Mouse (Mus musculus) limb, embryonic 14.5 days (tissue): ENCODE results near the gene Pcsk6. TPM values are rescaled to one million over a fixed set of nuclear protein-coding genes. Genes with fewer than 3 reads are reported as not detected.

Source experiments
- ATAC-seq: fragments of 200-750 bp; cut with Nextera tagmentation; 2 replicates; pipeline ENCODE4 v1.8.0; 2017; ENCODE audit warnings: low read depth, moderate number of reproducible peaks, moderate TSS enrichment; ENCODE audit not compliant: low FRiP score
- DNase-seq: peaks from one replicate; pipeline ENCODE4 v3.0.0-alpha.2; 2015; ENCODE audit warnings: low spot score
- H3K27ac ChIP-seq: fragments of 300-500 bp; sonication (generic); replicated peaks from 2 replicates; pipeline ENCODE4 v1.5.1; 2014; ENCODE audit warnings: low read depth, mild to moderate bottlenecking, low read length, moderate library complexity, mixed read lengths
- H3K27me3 ChIP-seq: fragments of 300-500 bp; sonication (generic); 2 replicates; pipeline ENCODE4 v1.6.1; 2014; ENCODE audit warnings: low read length, mixed read lengths; ENCODE audit not compliant: control insufficient read depth, insufficient read depth
- H3K36me3 ChIP-seq: fragments of 300-500 bp; sonication (generic); 2 replicates; pipeline ENCODE4 v1.6.1; 2014; ENCODE audit warnings: mild to moderate bottlenecking, low read length, moderate library complexity, mixed read lengths; ENCODE audit not compliant: control insufficient read depth, insufficient read depth
- H3K4me1 ChIP-seq: fragments of 300-500 bp; sonication (generic); 2 replicates; pipeline ENCODE4 v1.6.1; 2014; ENCODE audit warnings: antibody characterized with exemption, low read length, mixed read lengths; ENCODE audit not compliant: control insufficient read depth, insufficient read depth
- H3K4me2 ChIP-seq: fragments of 300-500 bp; sonication (generic); replicated peaks from 2 replicates; pipeline ENCODE4 v1.6.1; 2014; ENCODE audit warnings: low read depth, mild to moderate bottlenecking, low read length, moderate library complexity; ENCODE audit not compliant: severe bottlenecking
- H3K4me3 ChIP-seq: fragments of 300-500 bp; sonication (generic); replicated peaks from 2 replicates; pipeline ENCODE4 v1.5.1; 2014; ENCODE audit warnings: low read length
- H3K9ac ChIP-seq: fragments of 300-500 bp; sonication (generic); 2 replicates; pipeline ENCODE4 v1.6.1; 2014; ENCODE audit warnings: mild to moderate bottlenecking, low read depth, low read length, moderate library complexity; ENCODE audit not compliant: severe bottlenecking
- H3K9me3 ChIP-seq: fragments of 300-500 bp; sonication (generic); 2 replicates; pipeline ENCODE4 v1.6.1; 2016; ENCODE audit warnings: low read length; ENCODE audit not compliant: control insufficient read depth
- POLR2A ChIP-seq: fragments of 200-500 bp; IDR thresholded peaks from 2 replicates; pipeline ENCODE4 v1.8.0; 2012; ENCODE audit warnings: inconsistent platforms, mild to moderate bottlenecking, moderate library complexity, borderline replicate concordance; ENCODE audit not compliant: insufficient read depth, insufficient read length; ENCODE audit errors: extremely low read depth
- WGBS: fragments of 180-500 bp; shearing (Covaris S2); extraction: QIAGEN DNeasy Blood & Tissue Kit; methylation state at CpG from one replicate; pipeline ENCODE4 v1.1.7; 2014; 5-methylcytosine and 5-hydroxymethylcytosine counted together
- polyA plus RNA-seq, 2 experiments: library from polyadenylated mRNA; depleted of rRNA in 1 of 2; stranded (reverse) in 1 of 2; unstranded in 1 of 2; fragments of >200 nt; fragmentation: Nextera tagmentation in 1 of 2; extraction: Ambion mirVana in 1 of 2; gene quantifications; 2 replicates each; pipeline versions ENCODE4 v1.2.1 to v1.2.3; 2012 to 2014

Gene Pcsk6
- polyA plus RNA-seq, 2 experiments: 15.2 to 34.1 TPM

DNA sequence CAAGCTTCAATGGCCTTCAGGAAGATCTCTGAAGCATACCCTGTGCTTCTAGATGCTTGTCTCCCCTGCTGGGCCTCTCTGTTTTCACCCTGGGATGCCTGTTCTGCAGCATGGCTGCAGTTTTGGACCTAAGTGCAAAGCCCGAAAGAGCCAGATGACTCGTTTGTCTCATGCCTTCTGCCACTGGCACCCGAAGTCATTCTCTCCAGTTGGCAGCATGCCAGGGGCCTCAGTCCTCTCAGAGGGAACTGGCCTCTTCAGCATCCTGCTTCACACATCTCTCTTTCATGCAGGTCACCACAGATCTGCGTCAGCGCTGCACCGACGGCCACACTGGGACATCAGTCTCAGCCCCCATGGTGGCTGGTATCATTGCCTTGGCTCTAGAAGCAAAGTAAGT, 101.1 kb downstream of the Pcsk6 start:
- no peak for DNase-seq
- no peaks in the 10 kb centered on the region for H3K4me1 ChIP-seq
- no peak for ATAC-seq

DNA sequence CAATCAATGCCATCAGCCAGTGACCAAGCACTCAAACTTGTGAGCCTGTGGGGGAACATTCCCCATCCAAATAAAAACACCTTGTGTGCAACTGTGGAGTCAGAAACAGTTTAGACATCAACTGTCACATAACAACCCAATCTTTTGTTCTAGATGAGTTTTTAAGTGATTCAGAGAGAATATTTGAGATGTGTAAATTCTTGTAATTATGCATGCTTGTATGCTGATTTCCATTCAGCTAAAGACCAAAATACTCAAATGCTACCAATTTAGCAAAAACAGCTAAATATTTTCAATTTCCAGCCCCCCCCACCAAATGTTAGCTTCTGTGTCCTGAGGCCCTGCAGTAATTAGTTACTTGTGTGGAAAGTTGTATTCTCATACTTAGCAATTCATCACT, 102.9 kb downstream of the Pcsk6 start:
- no peak overlapping the region for H3K9ac ChIP-seq
- no peak overlapping the region for H3K4me3 ChIP-seq
- no peak for DNase-seq
- no peaks in the 10 kb centered on the region for H3K4me1 ChIP-seq
- no peak for TF ChIP-seq POLR2A
- no peaks in the 10 kb centered on the region; the same call in 1 of the 2 replicates for H3K9me3 ChIP-seq
- 0 out of 2 replicates have a peak, but pooled peaks cover 4% of the 10 kb centered on the region for H3K36me3 ChIP-seq
- H3K27ac ChIP-seq: no peak overlapping the region
- no peak overlapping the region for H3K4me2 ChIP-seq
- no peaks in the 10 kb centered on the region for H3K27me3 ChIP-seq
- no peak for ATAC-seq

More for the DNA sequence above, 101.1 kb downstream of the Pcsk6 start:
- WGBS: 84% methylated on average over 7 of the region's 7 CpGs
- Histone ChIP-seq H3K27ac (no peak overlapping the region), H3K4me2 (no peak overlapping the region), H3K36me3 (0 out of 2 replicates have a peak, but pooled peaks cover 4% of the 10 kb centered on the region), H3K27me3 (no peaks in the 10 kb centered on the region), H3K9ac (no peak overlapping the region), H3K4me3 (no peak overlapping the region), H3K9me3 (no peaks in the 10 kb centered on the region; the same call in 1 of the 2 replicates)
- TF ChIP-seq POLR2A: no peak

DNA sequence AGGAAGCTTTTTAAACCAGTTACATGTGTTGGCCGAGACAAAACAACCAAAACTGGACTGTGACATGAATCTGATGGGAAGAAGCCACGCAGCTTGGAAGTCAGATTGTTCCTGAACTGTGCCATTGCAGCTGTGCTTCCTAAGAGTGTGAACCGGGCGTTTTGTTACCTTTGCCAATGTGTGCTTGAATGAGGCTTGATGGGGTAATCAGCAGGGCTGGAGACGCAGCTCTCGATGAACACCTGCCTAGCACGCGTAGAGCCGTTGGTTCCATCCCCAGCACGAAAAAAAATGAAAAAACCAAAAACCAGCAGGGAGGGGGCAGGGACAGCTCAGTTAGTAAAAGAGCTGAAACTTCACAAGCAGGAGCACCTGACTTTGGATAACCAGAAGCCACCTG, 109.8 kb downstream of the Pcsk6 start:
- no peak for ATAC-seq
- Histone ChIP-seq H3K27ac (no peak overlapping the region), H3K36me3 (no peaks in the 10 kb centered on the region), H3K4me2 (no peak overlapping the region), H3K9me3 (no peaks in the 10 kb centered on the region), H3K9ac (no peak overlapping the region), H3K27me3 (no peaks in the 10 kb centered on the region), H3K4me3 (no peak overlapping the region), H3K4me1 (peaks cover 10% of the 10 kb centered on the region)
- no peak for TF ChIP-seq POLR2A
- WGBS: 53% methylated on average over 10 of the region's 10 CpGs
- no peak for DNase-seq

DNA sequence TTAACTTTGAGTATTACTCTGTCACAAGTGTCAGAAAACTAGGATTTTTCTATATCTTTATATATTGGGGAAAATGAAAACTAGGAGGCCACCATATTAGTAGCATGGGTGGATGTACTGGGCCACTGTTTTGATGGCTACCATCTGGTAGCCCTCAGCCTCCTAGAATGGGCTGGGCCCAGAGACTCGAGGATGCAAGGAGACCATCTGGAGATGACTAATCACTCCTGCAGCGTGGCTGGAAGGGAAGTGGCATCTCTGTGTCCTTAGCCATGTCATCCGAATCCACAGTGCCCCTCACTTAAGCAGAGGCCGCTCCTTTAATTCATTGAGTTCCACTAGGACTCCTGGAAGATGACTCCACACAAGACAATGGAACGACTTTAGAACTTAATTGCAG, 115.8 kb downstream of the Pcsk6 start:
- Histone ChIP-seq H3K9me3 (no peaks in the 10 kb centered on the region), H3K27ac (no peak overlapping the region), H3K9ac (no peak overlapping the region), H3K4me2 (no peak overlapping the region), H3K4me3 (no peak overlapping the region), H3K27me3 (no peaks in the 10 kb centered on the region), H3K36me3 (no peaks in the 10 kb centered on the region), H3K4me1 (peaks cover 42% of the 10 kb centered on the region)
- no peak for DNase-seq
- TF ChIP-seq POLR2A: no peak
- WGBS: 48% methylated on average over 5 of the region's 5 CpGs
- no peak for ATAC-seq

DNA sequence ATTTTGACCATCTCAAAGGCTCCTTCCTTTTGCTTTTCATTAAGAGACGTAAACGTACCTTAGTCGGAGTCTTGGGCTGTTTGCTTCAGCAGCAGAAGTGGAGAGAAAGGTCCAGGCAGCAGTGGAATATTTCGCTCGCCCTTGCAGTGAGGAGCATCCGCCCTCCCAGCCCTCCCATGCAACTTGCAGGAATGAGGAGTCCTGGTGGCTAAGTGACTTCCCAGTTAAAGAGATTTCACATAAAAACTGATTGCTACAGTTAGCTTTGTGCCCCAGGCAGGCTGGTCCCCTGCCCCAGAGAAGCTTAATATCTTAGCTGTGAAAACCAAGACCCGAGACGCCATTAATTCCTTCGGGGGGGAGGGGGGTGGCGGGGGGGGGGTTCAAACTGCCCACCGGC, 116.4 kb downstream of the Pcsk6 start:
- WGBS: 31% methylated on average over 10 of the region's 11 CpGs
- no peak overlapping the region for H3K27ac ChIP-seq
- H3K4me1 ChIP-seq: peaks cover 45% of the 10 kb centered on the region
- H3K36me3 ChIP-seq: no peaks in the 10 kb centered on the region
- ATAC-seq (no peak), DNase-seq (no peak)
- H3K9me3 ChIP-seq: no peaks in the 10 kb centered on the region
- no peaks in the 10 kb centered on the region for H3K27me3 ChIP-seq
- H3K9ac ChIP-seq: no peak overlapping the region
- H3K4me3 ChIP-seq: no peak overlapping the region
- no peak overlapping the region for H3K4me2 ChIP-seq
- TF ChIP-seq POLR2A: no peak
